Mouse (Mus musculus) left cerebral cortex, postnatal 36 days (tissue): Measurements from ENCODE around the gene Praf2. TPM values are rescaled to one million over a fixed set of nuclear protein-coding genes. Genes with fewer than 3 reads are reported as not detected.
A peak's percentile ranks its signal among the peaks of the same experiment; 100 is the strongest.
"Not testable (repeated sequence)": the region's sequence is repeated elsewhere in the genome, so short reads cannot be mapped to it uniquely, and the experiment has no call there.

ENCODE experiments used
- DNase-seq, 2 experiments: peaks; one replicate each; pipeline ENCODE4 v3.0.0; 2021 to 2022; ENCODE audit warnings: low spot score in 2 of 2, mixed read lengths in 1 of 2
- intact Hi-C: fragments of 180-260 bp; cut with DNase I; formaldehyde crosslinking; loops from one replicate; pipeline ENCODE4 v1.15.1; 2025
- total RNA-seq, 2 experiments: library from RNA; stranded (reverse); gene quantifications; 2 replicates each; pipeline ENCODE4 v1.2.3; 2021

Gene Praf2
- total RNA-seq: 100 to 1,000 TPM in 1 of 2 experiments, 10 to 100 TPM in 1; 91.1 to 103 TPM

GRCm38 (mm10) chrX:7728215-7728921 is at the start of gene Praf2:
Gene Praf2, plus strand, starts transcription at chrX:7728439.
- DNase-seq: peak; percentile 81 to 84
- intact Hi-C loops: no loop called here

GRCm38 (mm10) chrX:7678986-7679385 is 49.3 kb upstream of the Praf2 start:
- intact Hi-C loops: no loop called here
- no peak for DNase-seq

- intact Hi-C loops: no loop called here
Observed at GRCm38 (mm10) chrX:7679405-7680056, 48.7 kb upstream of the Praf2 start.

GRCm38 (mm10) chrX:7680057-7680412 is 48.2 kb upstream of the Praf2 start:
- intact Hi-C loops: no loop called here
- DNase-seq: no peak

More at GRCm38 (mm10) chrX:7679405-7680056, 48.7 kb upstream of the Praf2 start:
- peak; percentile 82 to 83 for DNase-seq

- DNase-seq: no peak
- intact Hi-C loops: no loop called here
Observed at GRCm38 (mm10) chrX:7680864-7681263, 47.4 kb upstream of the Praf2 start, which contains the start of gene Magix. Gene Magix, minus strand, starts transcription at chrX:7681251.

- no peak for DNase-seq
- intact Hi-C loops: no loop called here
Observed at GRCm38 (mm10) chrX:7688321-7688720, 39.9 kb upstream of the Praf2 start.

- DNase-seq: no peak
- intact Hi-C loops: loop anchor here (5.0 kb wide), 1 partner anchor 218 kb away; no protein-coding TSS in a partner anchor
Observed at GRCm38 (mm10) chrX:7690486-7690885, 37.8 kb upstream of the Praf2 start.

- intact Hi-C loops: loop anchor here (5.0 kb wide), 1 partner anchor 221 kb away; no protein-coding TSS in a partner anchor
- DNase-seq: no peak
Observed at GRCm38 (mm10) chrX:7692862-7693261, 35.4 kb upstream of the Praf2 start.

GRCm38 (mm10) chrX:7696520-7696919 is 31.7 kb upstream of the Praf2 start:
- no peak for DNase-seq
- intact Hi-C loops: no loop called here

GRCm38 (mm10) chrX:7696954-7697381 is 31.3 kb upstream of the Praf2 start, which contains the start of gene Gpkow:
Gene Gpkow, plus strand, starts transcription at chrX:7697131.
- peak; percentile 77 to 79 for DNase-seq
- intact Hi-C loops: no loop called here

- intact Hi-C loops, DNase-seq: not testable (repeated sequence)
Observed at GRCm38 (mm10) chrX:7713764-7714134, 14.5 kb upstream of the Praf2 start.

GRCm38 (mm10) chrX:7714135-7714899 is 13.9 kb upstream of the Praf2 start, which contains the start of gene Wdr45:
Gene Wdr45, plus strand, starts transcription at chrX:7714333.
- intact Hi-C loops: not testable (repeated sequence)
- DNase-seq: peak; percentile 88 to 91

GRCm38 (mm10) chrX:7716058-7716457 is 12.2 kb upstream of the Praf2 start:
- DNase-seq, intact Hi-C loops: not testable (repeated sequence)

- intact Hi-C loops: no loop called here
Observed at GRCm38 (mm10) chrX:7721514-7722281, 6.5 kb upstream of the Praf2 start, which contains the start of gene Gm45208. Gene Gm45208, plus strand, starts transcription at chrX:7722245.

GRCm38 (mm10) chrX:7722282-7722611 is 6.0 kb upstream of the Praf2 start:
- DNase-seq: no peak
- intact Hi-C loops: no loop called here

More at GRCm38 (mm10) chrX:7721514-7722281, 6.5 kb upstream of the Praf2 start, which contains the start of gene Gm45208:
- DNase-seq: peak; percentile 69 to 78

- DNase-seq: no peak
- intact Hi-C loops: no loop called here
Observed at GRCm38 (mm10) chrX:7722691-7723090, 5.5 kb upstream of the Praf2 start.

- no peak for DNase-seq
- intact Hi-C loops: no loop called here
Observed at GRCm38 (mm10) chrX:7724135-7724534, 4.1 kb upstream of the Praf2 start.

- no peak for DNase-seq
- intact Hi-C loops: no loop called here
Observed at GRCm38 (mm10) chrX:7725841-7726240, 2.4 kb upstream of the Praf2 start.

GRCm38 (mm10) chrX:7727176-7727575 is 1.1 kb upstream of the Praf2 start:
- DNase-seq: no peak
- intact Hi-C loops: no loop called here
